Mouse (Mus musculus): Measurements from ENCODE around the gene Gstt2. TPM values are rescaled to one million over a fixed set of nuclear protein-coding genes. Genes with fewer than 3 reads are reported as not detected.

Gene Gstt2
- total RNA-seq, 2 experiments from 2014 or later, result 3.5 to 3.6 TPM

- DNase-seq (ENCODE audit: low spot score in 2 of 2), result no peak
These were observed 7.5 kb downstream of the Gstt2 start for GRCm38 (mm10) chr10:75829529-75830274.

- DNase-seq (ENCODE audit: low spot score in 2 of 2), result peak; percentile 21 to 51
These were observed 8.7 kb downstream of the Gstt2 start for GRCm38 (mm10) chr10:75828500-75828931.

GRCm38 (mm10) chr10:75827668-75828360 lies 9.4 kb downstream of the Gstt2 start:
- DNase-seq (ENCODE audit: low spot score in 2 of 2), result no peak

GRCm38 (mm10) chr10:75824530-75824929 lies 12.7 kb downstream of the Gstt2 start:
- no peak for DNase-seq (ENCODE audit: low spot score in 2 of 2)

GRCm38 (mm10) chr10:75823782-75824181 lies 13.4 kb downstream of the Gstt2 start:
- no peak for DNase-seq (ENCODE audit: low spot score in 2 of 2)

- DNase-seq (ENCODE audit: low spot score in 2 of 2), result no peak
These were observed 14.8 kb downstream of the Gstt2 start, which contains the start of gene Gstt4 for GRCm38 (mm10) chr10:75822443-75822842. Gene Gstt4, minus strand, starts transcription at chr10:75822543.

- DNase-seq (ENCODE audit: low spot score in 2 of 2), result no peak
These were observed 17.3 kb downstream of the Gstt2 start for GRCm38 (mm10) chr10:75819882-75820281.

- no peak for DNase-seq (ENCODE audit: low spot score in 2 of 2)
These were observed 18.6 kb downstream of the Gstt2 start for GRCm38 (mm10) chr10:75818641-75819040.

- no peak for DNase-seq (ENCODE audit: low spot score in 2 of 2)
These were observed 33.0 kb downstream of the Gstt2 start for GRCm38 (mm10) chr10:75804217-75804616.

- peak in 1 of 2 experiments; percentile 23 for DNase-seq (ENCODE audit: low spot score in 2 of 2)
These were observed 39.0 kb downstream of the Gstt2 start, which contains the start of gene Gstt1 for GRCm38 (mm10) chr10:75798176-75798696. Gene Gstt1, minus strand, starts transcription at chr10:75798584.

GRCm38 (mm10) chr10:75797619-75798175 lies 39.5 kb downstream of the Gstt2 start:
- DNase-seq (ENCODE audit: low spot score in 2 of 2), result peak; percentile 25 to 40

- DNase-seq (ENCODE audit: low spot score in 2 of 2), result no peak
These were observed 40.3 kb downstream of the Gstt2 start for GRCm38 (mm10) chr10:75796731-75797516.

- no peak for DNase-seq (ENCODE audit: low spot score in 2 of 2)
These were observed 42.3 kb downstream of the Gstt2 start for GRCm38 (mm10) chr10:75794880-75795279.

GRCm38 (mm10) chr10:75790773-75791172 lies 46.5 kb downstream of the Gstt2 start:
- DNase-seq (ENCODE audit: low spot score in 2 of 2), result peak in 1 of 2 experiments; percentile 9

- no peak for DNase-seq (ENCODE audit: low spot score in 2 of 2)
These were observed 47.4 kb downstream of the Gstt2 start for GRCm38 (mm10) chr10:75789841-75790240.

GRCm38 (mm10) chr10:75789081-75789735 lies 48.0 kb downstream of the Gstt2 start:
- DNase-seq (ENCODE audit: low spot score in 2 of 2), result no peak

GRCm38 (mm10) chr10:75788277-75788676 lies 48.9 kb downstream of the Gstt2 start:
- DNase-seq (ENCODE audit: low spot score in 2 of 2), result no peak

GRCm38 (mm10) chr10:75785442-75785841 lies 51.8 kb downstream of the Gstt2 start:
- no peak for DNase-seq (ENCODE audit: low spot score in 2 of 2)
